1 mouse cellular context compared by ENCODE assay signal in the genomic region with DNA sequence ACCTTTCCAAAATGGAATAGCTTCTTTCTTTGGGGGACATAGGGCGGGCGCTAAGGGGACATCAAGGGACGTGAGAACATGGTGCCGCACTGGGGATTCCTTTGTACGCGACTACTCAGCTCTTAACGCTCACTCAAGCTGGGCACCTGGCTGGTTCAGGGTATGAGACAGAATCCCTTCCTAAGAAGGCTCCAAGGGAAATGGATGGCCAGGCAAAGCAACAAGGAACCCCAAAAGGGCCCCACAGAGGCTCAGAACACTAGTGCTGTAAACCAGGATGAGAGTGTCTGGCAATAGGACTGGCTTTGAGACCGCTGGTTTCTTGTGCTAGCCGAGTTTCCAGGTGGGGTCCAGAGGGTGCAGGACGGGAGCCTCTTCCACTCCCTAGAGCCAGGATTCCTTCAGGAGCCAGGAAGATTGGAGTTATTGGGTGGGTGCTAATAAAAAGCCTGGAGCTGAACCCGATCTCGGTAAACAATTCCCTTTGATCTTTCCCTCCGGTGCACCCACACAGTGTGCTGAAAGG.
TF ChIP-seq lines count a peak whose summit lies in the region.

No protein-coding gene starts in this region.

TF ChIP-seq in MEL, 35 proteins besides CTCF, POLR2A, EP300 and RAD21 (continued from another document):
- TF ChIP-seq ZMIZ1 (IDR thresholded peaks at IDR 0.05; ENCODE audit: low read depth, low read length) (no peak), POLR2AphosphoS2 (IDR thresholded peaks at IDR 0.05; ENCODE audit: low read length) (no peak), CHD2 (IDR thresholded peaks at IDR 0.05; ENCODE audit: low read length) (no peak), TAL1 (IDR thresholded peaks at IDR 0.05; ENCODE audit: low read length) (no peak), GABPA (IDR thresholded peaks at IDR 0.05; ENCODE audit: low read depth, low read length) (no peak), JUND (IDR thresholded peaks at IDR 0.05; ENCODE audit: low read depth, low read length) (no peak), BHLHE40 (IDR thresholded peaks at IDR 0.05; ENCODE audit: borderline replicate concordance, low read depth, low read length) (no peak), ELF1 (IDR thresholded peaks at IDR 0.05; ENCODE audit: low read depth, low read length) (no peak), NELFE (IDR thresholded peaks at IDR 0.05; ENCODE audit: low read depth, low read length) (no peak), USF2 (IDR thresholded peaks at IDR 0.05; ENCODE audit: borderline replicate concordance in 1 of 2, insufficient read depth in 1 of 2, low read depth in 1 of 2, low read length in 2 of 2) (no peak), POLR2AphosphoS5 (IDR thresholded peaks at IDR 0.05; ENCODE audit: borderline replicate concordance, low read depth, low read length) (no peak), MYC (IDR thresholded peaks at IDR 0.05; ENCODE audit: low read depth, low read length) (no peak), ZNF384 (IDR thresholded peaks at IDR 0.05; ENCODE audit: low read depth, low read length) (no peak), RCOR1 (IDR thresholded peaks at IDR 0.05; ENCODE audit: low read depth, low read length) (no peak)
